Mouse (Mus musculus): ENCODE data around the gene Ptx4.

The Ptx4 gene

GRCm38 (mm10) chr17:25120406-25120805 is at the start of gene Ptx4:
Ptx4 (plus strand) TSS chr17:25120760.
- DNase-seq = no peak

DNA sequence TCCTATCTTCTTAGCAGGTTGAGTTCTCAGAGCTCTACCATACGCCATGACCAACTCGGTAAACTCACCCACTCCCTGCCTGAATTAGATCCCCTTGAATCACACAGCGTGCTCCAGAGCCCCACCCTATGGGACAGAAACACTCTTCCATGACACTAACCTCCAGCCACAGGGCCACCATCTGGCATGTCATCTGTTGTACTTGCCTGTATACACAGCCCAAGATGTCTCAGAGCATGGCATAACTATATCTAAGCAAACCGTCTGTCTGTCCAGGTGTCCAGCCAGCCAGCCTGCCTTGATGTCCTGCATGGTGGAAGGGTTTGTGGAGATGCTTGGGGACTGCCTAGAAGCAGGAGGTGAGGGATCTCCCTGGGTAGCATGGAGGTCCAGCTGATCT is 43.7 kb upstream of the Ptx4 start:
- DNase-seq = peak; percentile 66

- DNase-seq = peak; percentile 62
Measured at GRCm38 (mm10) chr17:25077771-25078372, 42.7 kb upstream of the Ptx4 start.

- DNase-seq = no peak
Measured at GRCm38 (mm10) chr17:25080210-25080609, 40.4 kb upstream of the Ptx4 start.

- DNase-seq = no peak
Measured at GRCm38 (mm10) chr17:25080960-25081381, 39.6 kb upstream of the Ptx4 start.

DNA sequence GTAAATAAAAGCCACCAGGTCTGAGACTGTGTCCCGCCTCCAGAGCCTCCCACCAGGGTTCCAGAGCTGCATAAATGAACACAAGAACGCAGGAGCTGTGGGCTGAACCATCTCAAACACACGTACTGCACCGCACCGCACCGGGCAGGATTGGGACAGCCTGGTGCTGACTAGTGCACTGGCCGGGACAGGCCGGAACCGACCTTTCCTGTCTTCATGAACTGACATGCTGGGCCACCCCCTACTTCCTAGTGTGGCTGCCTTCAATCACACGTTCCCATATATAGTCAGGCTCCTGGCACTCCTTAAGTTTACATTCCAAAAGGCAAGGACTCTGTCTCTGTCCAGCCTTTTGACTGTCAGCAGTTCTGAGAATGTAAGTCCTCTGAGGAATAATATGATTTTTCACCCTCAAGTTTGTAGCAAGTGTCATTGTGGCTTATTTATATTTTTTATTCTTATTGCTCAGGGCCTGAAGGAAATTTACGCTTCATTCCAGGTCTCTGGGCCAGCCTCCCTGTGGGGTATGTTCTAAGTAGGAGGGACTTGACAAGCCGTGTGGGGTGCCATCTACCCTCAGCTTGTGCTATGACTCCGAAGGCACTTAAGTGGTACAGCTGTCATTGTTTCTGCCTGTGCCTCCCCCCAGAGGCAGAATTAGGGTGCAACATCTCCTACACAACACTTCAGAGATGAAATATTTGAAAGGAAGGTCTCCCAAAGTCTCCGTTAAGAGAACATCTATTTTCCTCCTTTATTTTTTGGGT is 38.3 kb upstream of the Ptx4 start:
- no peak for DNase-seq

DNA sequence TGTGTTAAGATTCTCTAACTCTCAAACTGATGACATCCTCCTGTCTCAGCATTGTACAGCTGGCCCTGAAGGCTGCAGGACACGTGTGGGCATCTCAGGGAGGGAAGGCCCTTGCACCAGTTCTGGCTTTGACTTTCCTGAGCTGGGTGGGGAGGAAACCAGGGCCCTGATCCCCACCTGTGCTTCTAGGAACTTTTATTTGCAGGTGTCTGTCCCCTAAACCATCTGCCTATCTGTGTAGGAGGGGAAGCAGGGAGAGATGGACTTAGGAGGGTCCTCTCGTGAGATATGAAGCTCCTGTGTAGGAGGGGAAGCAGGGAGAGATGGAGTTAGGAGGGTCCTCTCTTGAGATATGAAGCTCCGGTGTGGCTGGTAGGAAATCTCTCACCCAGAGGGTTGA is 37.7 kb upstream of the Ptx4 start:
- DNase-seq = no peak

DNA sequence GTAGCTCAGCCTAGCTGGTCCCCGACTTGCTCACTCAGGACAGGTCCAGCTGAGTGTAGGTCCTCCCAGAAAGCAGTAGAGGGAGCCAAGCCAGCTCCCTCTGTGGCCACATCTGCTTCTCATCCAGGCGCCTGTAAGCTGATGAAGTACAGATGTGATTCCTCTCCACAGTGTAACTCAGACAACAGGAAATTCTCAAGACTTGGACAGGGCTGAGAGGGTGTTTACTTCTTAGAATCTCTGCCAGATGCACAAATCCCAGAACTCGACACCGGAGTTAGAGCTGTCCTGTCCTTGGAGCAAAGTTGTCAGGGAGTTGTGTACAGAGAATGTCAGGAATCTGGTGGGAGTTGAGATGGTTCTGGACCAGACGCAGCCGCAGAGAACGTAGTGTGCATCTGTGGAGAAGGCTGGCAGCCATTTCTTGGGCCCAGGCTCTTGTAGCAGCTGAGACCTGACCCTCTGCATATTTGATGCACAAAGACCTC is 37.1 kb upstream of the Ptx4 start, which contains the start of gene Tmem204:
Tmem204 (minus strand) TSS at position 148 of the 488 bp plus-strand sequence.
- DNase-seq = no peak

GRCm38 (mm10) chr17:25084835-25085385 is 35.6 kb upstream of the Ptx4 start:
- no peak for DNase-seq

DNA sequence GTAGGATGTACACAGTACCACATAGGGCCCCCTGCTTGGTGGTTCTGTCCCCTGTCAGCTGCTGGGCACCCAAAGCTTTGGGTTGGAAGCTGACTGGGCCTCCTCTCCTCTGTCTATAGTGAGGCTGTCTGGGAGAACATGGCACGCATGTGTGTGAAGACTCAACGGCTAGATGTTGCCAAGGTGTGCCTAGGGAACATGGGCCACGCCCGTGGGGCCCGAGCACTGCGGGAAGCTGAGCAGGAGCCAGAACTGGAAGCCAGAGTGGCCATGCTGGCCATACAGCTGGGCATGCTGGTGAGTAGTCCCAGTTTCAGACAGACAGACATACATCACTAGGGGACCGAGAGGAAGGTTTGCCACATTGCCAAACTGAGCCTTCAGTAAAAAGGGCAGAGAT is 33.8 kb upstream of the Ptx4 start:
- no peak for DNase-seq

- DNase-seq = no peak
Measured at GRCm38 (mm10) chr17:25089158-25089557, 31.4 kb upstream of the Ptx4 start.

- DNase-seq = no peak
Measured at GRCm38 (mm10) chr17:25090450-25090849, 30.1 kb upstream of the Ptx4 start.

GRCm38 (mm10) chr17:25096221-25096620 is 24.3 kb upstream of the Ptx4 start:
- DNase-seq = peak; percentile 66

- DNase-seq = no peak
Measured at GRCm38 (mm10) chr17:25100052-25100451, 20.5 kb upstream of the Ptx4 start.

DNA sequence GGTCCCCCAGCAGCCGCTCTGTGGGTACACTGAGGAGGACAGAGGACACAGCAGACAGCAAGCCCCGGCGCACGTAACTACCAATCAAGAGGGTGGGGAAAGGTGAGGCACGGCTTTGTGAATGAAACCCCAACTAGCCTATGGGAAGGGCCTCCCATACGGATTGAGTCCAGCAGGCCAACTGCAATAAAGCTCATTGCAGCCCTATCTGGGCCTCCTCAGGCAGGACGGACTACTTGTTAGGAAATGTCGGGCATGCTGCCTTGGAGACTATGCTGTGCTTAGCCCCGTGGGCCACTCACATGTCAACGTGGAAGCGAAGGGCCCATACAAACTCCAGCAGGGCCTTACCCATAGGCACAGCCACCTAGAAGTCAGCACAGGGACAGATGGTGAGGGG is 19.2 kb upstream of the Ptx4 start:
- no peak for DNase-seq

GRCm38 (mm10) chr17:25107786-25108185 is 12.8 kb upstream of the Ptx4 start:
- DNase-seq = no peak

GRCm38 (mm10) chr17:25109578-25109977 is 11.0 kb upstream of the Ptx4 start:
- DNase-seq = peak; percentile 58

DNA sequence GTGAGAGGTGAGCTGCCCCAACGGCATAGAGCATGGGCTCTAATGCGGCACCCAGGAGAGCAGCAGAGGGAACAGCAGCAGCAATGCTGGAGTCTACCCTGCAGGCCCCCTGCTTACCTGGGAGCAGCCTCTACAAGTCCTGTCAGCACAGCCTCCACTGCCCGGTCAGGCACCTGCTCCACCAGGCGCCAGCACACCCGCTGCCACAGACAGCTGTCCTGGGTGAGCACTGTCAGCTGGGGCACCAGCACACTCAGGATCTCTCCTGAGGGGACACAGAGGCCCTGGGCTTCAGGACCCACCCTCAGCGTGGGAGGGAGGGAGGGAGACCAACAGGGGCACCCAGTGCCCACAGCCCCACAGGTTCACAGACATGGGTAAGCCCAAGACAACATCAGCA is 10.0 kb upstream of the Ptx4 start:
- DNase-seq = no peak

- DNase-seq = no peak
Measured at GRCm38 (mm10) chr17:25111220-25111619, 9.3 kb upstream of the Ptx4 start.

DNA sequence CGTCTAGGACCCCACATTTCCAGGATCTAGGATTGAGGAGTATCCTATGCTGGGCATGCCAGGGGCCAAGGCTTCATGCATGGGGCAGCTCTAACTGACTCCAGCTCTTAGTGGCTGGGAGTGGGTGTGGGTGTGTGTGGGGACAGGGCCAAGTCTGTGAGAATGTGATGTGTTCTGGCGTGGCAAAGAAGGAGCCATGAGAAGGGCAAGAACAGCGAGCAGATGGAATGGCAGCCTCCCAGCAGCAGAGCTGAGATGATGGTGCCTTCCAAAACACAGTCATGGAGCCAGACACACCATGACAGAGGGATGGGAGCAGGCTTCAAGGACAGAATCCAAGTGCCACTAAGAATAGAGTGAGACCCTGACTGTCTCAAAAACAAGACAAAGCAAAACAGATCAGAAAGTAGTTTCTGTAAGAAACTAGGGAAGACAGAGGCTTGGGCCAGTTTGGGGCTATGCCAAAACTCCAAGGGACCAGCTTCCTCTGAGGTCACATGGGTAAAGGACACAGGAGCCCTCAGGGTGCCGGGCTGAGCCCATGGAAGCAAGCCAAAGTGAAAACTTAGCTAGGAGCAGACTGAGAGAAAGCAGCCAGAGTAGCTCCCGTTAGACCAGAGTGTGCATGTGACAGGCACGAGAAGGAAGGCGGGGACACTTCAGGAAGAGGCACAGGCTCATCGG is 8.7 kb upstream of the Ptx4 start:
- DNase-seq = peak; percentile 82

GRCm38 (mm10) chr17:25112423-25112810 is 8.1 kb upstream of the Ptx4 start:
- no peak for DNase-seq

DNA sequence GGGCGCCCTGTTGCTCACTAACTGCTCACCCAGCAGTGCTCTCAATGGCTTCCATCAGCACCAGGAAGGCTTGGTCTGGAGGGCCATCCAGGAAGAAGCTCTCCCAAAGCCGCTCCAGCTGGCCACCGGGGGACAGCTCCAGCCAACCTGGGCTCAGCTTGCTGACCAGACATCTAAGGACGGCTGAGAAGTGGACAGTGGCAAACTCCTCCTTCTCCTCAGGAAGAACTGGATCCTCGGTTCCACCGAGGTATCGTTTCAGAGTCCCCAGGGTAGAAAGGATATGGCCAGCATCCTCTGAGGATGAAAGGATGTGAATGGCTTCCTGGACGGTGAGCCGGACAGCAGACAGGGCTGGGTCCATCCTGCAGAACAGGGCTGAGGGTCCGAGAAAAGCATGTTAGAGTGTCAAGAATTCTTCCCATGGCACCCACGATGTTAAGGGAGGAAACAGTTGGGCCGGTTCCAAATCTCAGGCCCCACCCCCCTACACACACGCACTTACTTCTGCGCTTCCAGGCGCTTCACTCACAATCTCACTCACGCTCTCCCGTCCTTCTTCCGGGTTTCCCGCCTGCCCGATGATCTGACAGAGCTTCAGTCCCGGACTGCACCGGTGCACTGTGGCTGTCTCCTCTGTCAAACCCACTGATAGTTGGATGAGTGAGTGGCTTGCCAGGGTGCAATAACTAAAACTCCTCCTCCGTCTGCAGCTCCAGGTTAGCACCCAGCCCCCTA is 5.5 kb upstream of the Ptx4 start:
- no peak for DNase-seq

Measured in cerebellum, adult 9-10 months (tissue).